Mouse (Mus musculus) bone marrow, adult 2 months (tissue): Measurements from ENCODE around the gene Taf7l. TPM values are rescaled to one million over a fixed set of nuclear protein-coding genes. Genes with fewer than 3 reads are reported as not detected.
A peak's percentile ranks its signal among the peaks of the same experiment; 100 is the strongest.

ENCODE experiments used
- H3K27ac ChIP-seq: fragments of 200-500 bp; 2 replicates; pipeline ENCODE4 v1.5.1; 2012; ENCODE audit warnings: low read depth, mild to moderate bottlenecking, control low read depth, inconsistent platforms, low read length; ENCODE audit not compliant: control insufficient read depth, poor library complexity, insufficient read depth
- H3K4me1 ChIP-seq: fragments of 200-500 bp; 2 replicates; pipeline ENCODE4 v1.6.1; 2011; ENCODE audit warnings: low read length; ENCODE audit not compliant: control insufficient read depth, insufficient read depth
- H3K4me3 ChIP-seq: fragments of 200-500 bp; replicated peaks from 2 replicates; pipeline ENCODE3; 2011; ENCODE audit warnings: mild to moderate bottlenecking, low read depth, low read length, control low read depth; ENCODE audit not compliant: control insufficient read depth
- CTCF ChIP-seq: fragments of 200-500 bp; IDR thresholded peaks from 2 replicates; pipeline ENCODE4 v1.5.1; 2011; ENCODE audit warnings: low read length, control low read depth; ENCODE audit not compliant: control insufficient read depth, insufficient read depth
- POLR2A ChIP-seq: fragments of 200-500 bp; IDR thresholded peaks from 2 replicates; pipeline ENCODE4 v1.6.1; 2011; ENCODE audit warnings: low read depth, mild to moderate bottlenecking, control low read depth, low read length, borderline replicate concordance; ENCODE audit not compliant: control insufficient read depth
- WGBS: fragments of 180-500 bp; shearing (Covaris S2); methylation state at CpG from one replicate; pipeline ENCODE4 v1.1.7; 2018; 5-methylcytosine and 5-hydroxymethylcytosine counted together
- polyA plus RNA-seq: library from polyadenylated mRNA; stranded (reverse); fragments of >200 nt; gene quantifications from 2 replicates; pipeline ENCODE4 v1.2.4, GENCODE M21; 2011; ENCODE audit warnings: low replicate concordance; ENCODE audit not compliant: missing spikeins, insufficient read depth, insufficient read length

The Taf7l gene
- not detected in 2 replicates for polyA plus RNA-seq

DNA sequence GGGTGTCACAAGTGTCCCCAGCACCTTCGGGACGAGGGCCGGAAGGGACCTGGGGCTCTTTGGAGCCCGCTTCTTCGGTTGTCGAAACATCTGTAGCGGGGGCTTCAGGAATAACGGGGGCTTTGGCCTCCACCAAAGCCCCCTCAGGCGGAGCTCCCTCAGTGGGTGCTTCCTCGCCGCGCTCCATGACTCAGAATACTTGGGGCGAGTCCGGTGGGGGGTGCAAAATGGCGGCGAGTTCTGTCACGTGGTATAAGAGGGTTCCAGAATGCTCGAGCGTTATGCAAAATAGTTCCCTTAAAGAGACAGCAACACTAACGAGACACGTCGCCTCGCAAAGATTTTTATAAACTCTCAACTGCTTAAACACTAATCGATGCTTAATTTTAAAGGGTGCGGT is at the start of gene Taf7l:
Gene Taf7l, minus strand, starts transcription at position 201 of the 400 bp plus-strand sequence.
- TF ChIP-seq POLR2A (no peak), CTCF (no peak)
- no peaks in the 10 kb centered on the region for H3K4me1 ChIP-seq
- no peak within 1 kb of the TSS for H3K4me3 ChIP-seq
- 92% methylated on average over 25 of the region's 25 CpGs for WGBS
- no peak within 1 kb of the TSS for H3K27ac ChIP-seq

DNA sequence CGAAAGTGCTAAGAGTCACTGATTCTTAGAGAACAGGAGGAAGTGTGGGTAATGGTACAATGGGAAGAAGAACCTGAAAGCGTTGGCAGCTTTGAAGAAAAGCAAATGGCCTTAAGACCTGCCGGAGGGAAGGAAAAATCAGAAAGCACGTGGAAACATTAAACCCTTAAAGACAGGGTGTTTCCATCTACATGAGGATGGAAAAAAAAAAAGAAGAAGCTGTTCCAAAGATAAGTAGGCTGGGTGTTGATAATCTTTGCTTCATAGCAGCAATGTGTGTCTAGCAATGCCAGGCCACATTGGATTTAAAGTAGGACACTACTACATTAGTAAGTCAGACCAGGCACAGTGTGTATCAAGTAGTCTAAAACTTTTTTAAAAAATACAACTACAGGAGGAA is 49.0 kb upstream of the Taf7l start:
- H3K4me1 ChIP-seq: no peaks in the 10 kb centered on the region
- no peak overlapping the region for H3K27ac ChIP-seq
- no peak overlapping the region for H3K4me3 ChIP-seq
- TF ChIP-seq POLR2A (no peak), CTCF (no peak)
- WGBS: 74% methylated on average over 4 of the region's 4 CpGs

DNA sequence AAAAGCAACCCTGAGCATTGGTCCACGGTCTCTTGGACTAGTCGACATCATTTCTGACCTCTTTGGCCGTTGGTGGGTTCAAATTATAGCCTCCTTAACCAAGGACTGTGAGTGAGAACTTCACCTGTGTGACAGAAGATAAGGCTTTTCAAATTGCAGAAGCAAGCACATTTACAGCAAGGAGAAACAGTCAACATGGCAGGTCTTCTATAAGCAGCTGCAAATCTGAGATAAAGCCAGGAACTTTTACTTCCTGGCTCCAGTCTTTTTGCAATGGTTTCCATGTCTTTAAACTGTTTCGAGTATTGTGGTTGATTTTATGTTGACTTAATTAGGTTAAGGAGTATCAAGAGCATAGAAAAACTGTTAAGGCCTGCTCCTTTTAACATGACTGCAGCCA is 47.5 kb upstream of the Taf7l start:
- WGBS: 44% methylated on average over 4 of the region's 4 CpGs
- TF ChIP-seq POLR2A (no peak), CTCF (no peak)
- no peaks in the 10 kb centered on the region for H3K4me1 ChIP-seq

DNA sequence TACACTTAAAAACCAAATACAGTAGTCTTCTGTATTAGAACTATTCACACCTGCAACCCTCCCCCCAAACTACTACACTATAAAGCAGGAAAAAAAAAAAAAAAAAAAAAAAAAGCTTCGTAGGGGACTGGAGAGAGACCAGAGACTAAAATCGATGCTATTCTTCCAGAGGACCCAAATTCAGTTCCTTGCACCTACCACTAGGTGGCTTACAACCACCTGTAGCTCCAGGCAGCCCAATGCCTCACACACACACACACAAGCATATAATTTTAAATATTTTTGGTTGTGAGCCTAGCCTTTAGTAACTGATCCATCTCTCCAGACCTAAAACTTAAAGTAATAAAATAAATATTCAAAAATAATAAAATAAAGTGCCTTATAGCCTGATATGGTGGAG is 33.2 kb upstream of the Taf7l start:
- no peaks in the 10 kb centered on the region for H3K4me1 ChIP-seq
- 19% methylated on average over 2 of the region's 2 CpGs for WGBS
- H3K4me3 ChIP-seq: no peak overlapping the region
- TF ChIP-seq CTCF: peak; percentile 42; the same call in 1 of the 2 replicates
- no peak for TF ChIP-seq POLR2A
- no peak overlapping the region for H3K27ac ChIP-seq

More for the DNA sequence above, 47.5 kb upstream of the Taf7l start:
- H3K4me3 ChIP-seq: no peak overlapping the region
- H3K27ac ChIP-seq: no peak overlapping the region

DNA sequence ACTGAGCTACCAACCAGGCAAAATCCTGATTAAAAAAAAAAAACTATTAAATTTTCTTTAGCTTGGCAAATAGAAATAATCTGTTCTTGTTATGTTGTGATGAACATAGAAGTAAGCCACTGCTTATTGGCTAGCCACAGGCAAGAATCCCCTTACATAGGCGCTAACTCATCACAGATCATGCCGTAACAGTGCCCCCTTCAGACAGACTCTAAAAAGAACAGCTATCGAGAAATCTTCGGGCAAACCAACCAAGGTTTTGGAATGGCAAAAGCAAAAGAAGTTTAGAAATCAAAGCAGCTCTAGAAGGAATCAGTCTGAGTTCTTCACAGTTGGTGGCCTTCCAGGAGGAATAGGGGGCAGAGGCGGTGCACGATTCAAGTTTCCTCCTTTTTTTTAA is 31.7 kb upstream of the Taf7l start:
- H3K4me3 ChIP-seq: no peak overlapping the region
- TF ChIP-seq POLR2A (no peak), CTCF (no peak)

DNA sequence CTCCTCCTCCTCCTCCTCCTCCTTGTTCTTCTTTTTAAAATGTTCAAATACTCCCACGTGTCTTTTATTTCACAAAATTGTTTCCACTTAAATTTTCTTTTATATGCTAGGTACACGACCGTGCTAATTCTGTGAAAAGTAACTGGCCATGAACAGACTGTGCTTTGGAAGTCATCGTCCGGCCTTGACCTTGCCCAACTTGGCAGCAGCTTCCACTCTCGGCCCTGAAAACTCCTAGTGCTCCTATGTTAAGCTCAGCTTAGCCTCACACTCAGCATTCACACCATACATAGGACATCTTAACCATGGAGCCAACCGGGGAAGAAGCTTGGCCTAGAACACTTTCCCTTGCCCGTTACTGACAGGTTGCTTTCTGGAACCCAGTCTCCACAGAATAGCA is 24.4 kb upstream of the Taf7l start:
- Histone ChIP-seq H3K27ac (no peak overlapping the region), H3K4me3 (no peak overlapping the region), H3K4me1 (no peaks in the 10 kb centered on the region)
- TF ChIP-seq CTCF (no peak), POLR2A (no peak)
- WGBS: 74% methylated on average over 8 of the region's 8 CpGs

More for the DNA sequence above, 31.7 kb upstream of the Taf7l start:
- no peaks in the 10 kb centered on the region for H3K4me1 ChIP-seq
- H3K27ac ChIP-seq: no peak overlapping the region
- WGBS: 75% methylated on average over 6 of the region's 6 CpGs

DNA sequence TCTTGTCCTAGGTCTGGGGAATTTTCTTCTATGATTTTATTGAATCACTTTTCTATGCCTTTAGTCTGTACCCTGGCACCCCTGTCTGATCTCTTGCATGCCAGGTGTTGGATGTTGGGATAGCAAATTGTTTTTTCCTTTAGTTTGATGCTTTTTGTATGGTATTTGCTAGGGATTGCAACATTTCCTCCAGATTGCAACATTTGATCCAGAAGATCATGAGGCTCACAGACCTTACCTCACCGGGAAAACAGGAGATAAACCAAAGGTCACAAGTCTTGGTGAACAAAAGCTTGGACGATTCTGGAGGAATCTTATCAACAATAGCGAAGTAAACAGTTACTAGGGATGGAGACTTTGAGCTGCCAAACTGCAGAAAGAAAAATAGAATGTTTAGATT is 5.4 kb upstream of the Taf7l start:
- Histone ChIP-seq H3K4me3 (no peak overlapping the region), H3K4me1 (no peaks in the 10 kb centered on the region), H3K27ac (no peak overlapping the region)
- no peak for TF ChIP-seq POLR2A
- no peak for TF ChIP-seq CTCF
- WGBS: 53% methylated on average over 3 of the region's 3 CpGs

DNA sequence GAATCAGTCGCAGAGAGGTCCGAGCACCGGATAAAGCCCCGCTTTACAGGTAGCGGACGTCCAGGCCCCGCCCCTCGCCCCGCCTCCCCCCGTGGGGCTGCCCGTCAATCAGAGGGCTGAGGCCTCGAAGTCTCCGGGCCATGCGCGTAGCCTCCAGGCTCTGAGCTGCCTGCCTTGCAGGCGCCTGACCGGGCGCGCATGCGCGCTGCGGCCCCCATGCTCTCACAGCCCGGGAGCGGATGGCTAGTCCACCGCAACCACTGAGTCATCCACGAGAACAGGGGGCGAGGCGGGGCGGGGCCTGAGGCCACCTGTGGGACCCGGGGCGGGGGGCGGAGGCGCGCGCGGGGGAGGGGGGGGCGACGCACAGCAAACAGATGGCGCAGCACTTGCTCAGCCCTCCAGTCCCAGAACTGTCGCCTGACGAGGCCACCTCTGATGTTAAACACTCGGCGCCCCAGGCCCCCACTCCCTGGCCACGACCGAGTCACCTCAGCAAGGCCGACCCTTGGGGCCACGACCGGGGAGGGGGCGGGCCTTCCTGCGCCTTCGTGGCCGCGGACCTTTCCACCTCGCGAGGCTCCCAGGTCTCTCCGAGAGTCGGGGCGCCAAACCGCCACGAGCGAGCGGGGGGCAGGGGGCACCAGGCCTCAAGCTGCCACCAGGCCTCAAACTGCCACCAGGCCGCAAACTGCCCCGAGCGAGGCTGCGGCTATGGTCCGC is 1.1 kb downstream of the Taf7l start:
- no peak for TF ChIP-seq CTCF
- TF ChIP-seq POLR2A: no peak
- no peak overlapping the region for H3K4me3 ChIP-seq
- WGBS: 75% methylated on average over 61 of the region's 67 CpGs
- no peaks in the 10 kb centered on the region for H3K4me1 ChIP-seq
- no peak overlapping the region for H3K27ac ChIP-seq

DNA sequence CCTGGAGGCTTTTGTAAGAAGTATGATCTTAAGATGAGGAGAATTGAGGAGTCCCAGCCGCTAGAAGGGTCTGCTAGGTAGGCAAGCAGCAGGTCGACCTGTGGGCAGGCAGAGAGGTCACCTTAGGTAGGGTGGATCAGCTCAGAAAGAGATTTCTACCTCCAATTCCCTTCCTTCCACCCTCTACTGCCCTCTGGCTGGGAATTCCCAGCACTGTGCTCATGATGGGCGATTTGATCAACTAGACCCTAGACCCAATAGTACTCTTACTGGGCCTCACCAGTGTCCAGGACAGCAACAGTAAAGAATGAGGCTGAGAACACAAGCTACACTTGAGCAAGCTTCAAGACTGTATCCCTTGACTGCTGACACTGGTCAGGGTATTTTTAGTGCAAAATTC is 49.0 kb downstream of the Taf7l start:
- 68% methylated on average over 3 of the region's 3 CpGs for WGBS
- TF ChIP-seq CTCF: no peak
- no peak for TF ChIP-seq POLR2A
- Histone ChIP-seq H3K4me1 (no peaks in the 10 kb centered on the region), H3K4me3 (no peak overlapping the region), H3K27ac (no peak overlapping the region)
